Comparison of ENCODE assay signal across 7 mouse cellular contexts in the genomic region with DNA sequence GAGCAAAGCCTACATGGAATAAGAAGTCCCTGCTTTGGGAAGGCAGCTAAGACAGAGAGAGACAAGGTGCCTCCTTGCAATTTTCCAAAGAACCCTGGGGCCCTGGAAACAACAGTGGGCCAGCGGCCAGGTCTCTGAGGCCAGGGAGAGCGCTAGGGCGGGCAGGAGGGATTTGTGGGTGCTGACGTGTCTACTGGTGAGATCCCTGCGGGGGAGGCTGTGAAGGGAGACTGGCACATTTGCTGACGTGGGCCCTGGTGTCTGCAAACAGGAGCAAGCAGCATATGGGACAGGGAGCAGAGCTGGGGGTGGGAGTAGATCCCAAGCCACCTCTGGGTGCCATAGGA. TPM values are rescaled to one million over a fixed set of nuclear protein-coding genes. Genes with fewer than 3 reads are reported as not detected.
DNase-seq lines count a peak whose midpoint lies in the region; ATAC-seq lines count a peak whose summit lies in the region.

No protein-coding gene starts in this region.

- peak overlapping the region; percentile 98 for H3K27ac ChIP-seq in midbrain, embryonic 10.5 days (replicated peaks)
- no peak overlapping the region for H3K27ac ChIP-seq in midbrain, embryonic 15.5 days
- H3K27ac ChIP-seq in brown adipose tissue, adult 24 weeks (replicated peaks; ENCODE audit: low read depth, low read length): no peak overlapping the region
- H3K27ac ChIP-seq in hindbrain, embryonic 13.5 days: peak overlapping the region; percentile 35; the same call in 1 of the 2 replicates

- H3K36me3 ChIP-seq in midbrain, embryonic 10.5 days: peaks cover 44% of the 10 kb centered on the region
- H3K36me3 ChIP-seq in midbrain, embryonic 15.5 days (replicated peaks): peaks cover 12% of the 10 kb centered on the region; the same call in 1 of the 2 replicates
- H3K36me3 ChIP-seq in hindbrain, embryonic 13.5 days: peaks cover 58% of the 10 kb centered on the region

- peaks cover 23% of the 10 kb centered on the region for H3K27me3 ChIP-seq in midbrain, embryonic 10.5 days (ENCODE audit: low read depth, poor library complexity, severe bottlenecking)
- no peaks in the 10 kb centered on the region for H3K27me3 ChIP-seq in midbrain, embryonic 15.5 days (replicated peaks)
- peaks cover 6% of the 10 kb centered on the region; the same call in 1 of the 2 replicates for H3K27me3 ChIP-seq in hindbrain, embryonic 13.5 days

- 33% methylated on average over 6 of the region's 6 CpGs for WGBS in midbrain, embryonic 10.5 days
- 36% methylated on average over 6 of the region's 6 CpGs for WGBS in midbrain, embryonic 15.5 days
- 34% methylated on average over 6 of the region's 6 CpGs for WGBS in hindbrain, embryonic 13.5 days

- no peak for ATAC-seq in midbrain, embryonic 15.5 days (replicated peaks)
- no peak for ATAC-seq in hindbrain, embryonic 13.5 days (ENCODE audit: low FRiP score)

- H3K4me2 ChIP-seq in midbrain, embryonic 15.5 days: no peak overlapping the region
- no peak overlapping the region for H3K4me2 ChIP-seq in hindbrain, embryonic 13.5 days

- peak overlapping the region; percentile 57 for H3K4me3 ChIP-seq in midbrain, embryonic 10.5 days
- no peak overlapping the region for H3K4me3 ChIP-seq in midbrain, embryonic 15.5 days
- H3K4me3 ChIP-seq in brown adipose tissue, adult 24 weeks (ENCODE audit: insufficient read depth, low read depth, low read length): 0 out of 2 replicates have a peak overlapping the region, but pooled peaks have one; percentile 18
- H3K4me3 ChIP-seq in hindbrain, embryonic 13.5 days: no peak overlapping the region

- H3K9ac ChIP-seq in midbrain, embryonic 15.5 days: no peak overlapping the region
- H3K9ac ChIP-seq in hindbrain, embryonic 13.5 days: no peak overlapping the region; the same call in none of the 2 replicates

- peaks cover 43% of the 10 kb centered on the region for H3K4me1 ChIP-seq in midbrain, embryonic 10.5 days
- H3K4me1 ChIP-seq in midbrain, embryonic 15.5 days: peaks cover 21% of the 10 kb centered on the region
- H3K4me1 ChIP-seq in brown adipose tissue, adult 24 weeks (ENCODE audit: control insufficient read depth, insufficient read depth, insufficient read length, low read length): 0 out of 2 replicates have a peak, but pooled peaks cover 3% of the 10 kb centered on the region
- H3K4me1 ChIP-seq in hindbrain, embryonic 13.5 days (replicated peaks): peaks cover 38% of the 10 kb centered on the region

- H3K9me3 ChIP-seq in midbrain, embryonic 10.5 days (replicated peaks): no peaks in the 10 kb centered on the region
- H3K9me3 ChIP-seq in midbrain, embryonic 15.5 days: no peaks in the 10 kb centered on the region
- no peaks in the 10 kb centered on the region for H3K9me3 ChIP-seq in hindbrain, embryonic 13.5 days

- DNase-seq in midbrain, embryonic 10.5 days (ENCODE audit: low spot score): no peak
- peak; percentile 45 for DNase-seq in retina, postnatal 1 day
- no peak for DNase-seq in c-Kit-positive CD71-positive TER-119-positive erythroid progenitor cells, embryonic 14.5 days (ENCODE audit: low spot score)
- DNase-seq in layer of hippocampus, postnatal 36 days: no peak

RNA-seq across cellular contexts. Expression of gene Kcnh2, which starts 31.0 kb away (rescaled TPM):
- 27.1 and 35.3 TPM in 2 replicates for polyA plus RNA-seq in midbrain, embryonic 10.5 days (2016; fragmentation: Nextera tagmentation; extraction: Ambion mirVana)
- 11.8 and 13.9 TPM in 2 replicates for polyA plus RNA-seq in midbrain, embryonic 15.5 days (2015; fragmentation: Nextera tagmentation; extraction: Ambion mirVana)
- 1.4 and 2.3 TPM in 2 replicates for polyA plus RNA-seq in brown adipose tissue, adult 24 weeks (2012; ENCODE audit: insufficient read depth, insufficient read length, missing spikeins)
- polyA plus RNA-seq in hindbrain, embryonic 13.5 days (2015; fragmentation: Nextera tagmentation; extraction: Ambion mirVana): 12.8 and 14.2 TPM in 2 replicates
- total RNA-seq in layer of hippocampus, postnatal 36 days (2021): 10 to 100 TPM; 21.3 to 23.7 TPM

RNA-seq across cellular contexts. Expression of gene Nos3, which starts 44.2 kb away (rescaled TPM):
- 7.9 and 9.3 TPM in 2 replicates for polyA plus RNA-seq in midbrain, embryonic 10.5 days (2016; fragmentation: Nextera tagmentation; extraction: Ambion mirVana)
- 10.9 and 11.9 TPM in 2 replicates for polyA plus RNA-seq in midbrain, embryonic 15.5 days (2015; fragmentation: Nextera tagmentation; extraction: Ambion mirVana)
- 10.2 and 11.2 TPM in 2 replicates for polyA plus RNA-seq in brown adipose tissue, adult 24 weeks (2012; ENCODE audit: insufficient read depth, insufficient read length, missing spikeins)
- 9.8 and 10.2 TPM in 2 replicates for polyA plus RNA-seq in hindbrain, embryonic 13.5 days (2015; fragmentation: Nextera tagmentation; extraction: Ambion mirVana)
- 1 to 10 TPM; 6.1 to 6.4 TPM for total RNA-seq in layer of hippocampus, postnatal 36 days (2021)

Comparison
In these comparisons a context has a peak if more than half of its experiments do, and no peak if none do; other contexts are left out.
1. H3K27ac ChIP-seq: peak in midbrain, embryonic 10.5 days (single experiment) and hindbrain, embryonic 13.5 days (single experiment); none in midbrain, embryonic 15.5 days (single experiment) and brown adipose tissue, adult 24 weeks (single experiment).
2. H3K4me3 ChIP-seq: peak in midbrain, embryonic 10.5 days (single experiment) and brown adipose tissue, adult 24 weeks (single experiment); none in midbrain, embryonic 15.5 days (single experiment) and hindbrain, embryonic 13.5 days (single experiment).